Mouse (Mus musculus): Measurements from ENCODE around the gene Pam. TPM values are rescaled to one million over a fixed set of nuclear protein-coding genes. Genes with fewer than 3 reads are reported as not detected.

Pam gene
- polyA plus RNA-seq, 1 experiment from 2014 or later, result 77.3 TPM

GRCm38 (mm10) chr1:98086456-98086855 lies 9.0 kb downstream of the Pam start:
- H3K27ac ChIP-seq (ENCODE audit: low read length), result no peak overlapping the region
- H3K4me1 ChIP-seq (ENCODE audit: control insufficient read depth, insufficient read depth, low read length), result peaks cover 7% of the 10 kb centered on the region; the same call in 1 of the 2 replicates
- no peak for ATAC-seq (ENCODE audit: insufficient number of reproducible peaks, insufficient read depth, low FRiP score, low read depth)
- no peak overlapping the region for H3K9ac ChIP-seq (replicated peaks; ENCODE audit: low read depth, low read length)
- no peak overlapping the region for H3K4me2 ChIP-seq (replicated peaks; ENCODE audit: low read depth, low read length)
- H3K9me3 ChIP-seq (ENCODE audit: control insufficient read depth, low read depth, low read length), result no peaks in the 10 kb centered on the region
- H3K27me3 ChIP-seq (ENCODE audit: control insufficient read depth, insufficient read depth, low read length), result no peaks in the 10 kb centered on the region
- H3K4me3 ChIP-seq (ENCODE audit: low read depth, low read length), result no peak overlapping the region
- H3K36me3 ChIP-seq (ENCODE audit: control insufficient read depth, insufficient read depth, low read length), result no peaks in the 10 kb centered on the region
- 53% methylated on average over 3 of the region's 3 CpGs for WGBS

GRCm38 (mm10) chr1:98084596-98085274 lies 10.7 kb downstream of the Pam start:
- Histone ChIP-seq H3K9ac (replicated peaks; ENCODE audit: low read depth, low read length) (no peak overlapping the region), H3K4me1 (ENCODE audit: control insufficient read depth, insufficient read depth, low read length) (peaks cover 7% of the 10 kb centered on the region; the same call in 1 of the 2 replicates), H3K9me3 (ENCODE audit: control insufficient read depth, low read depth, low read length) (no peaks in the 10 kb centered on the region), H3K27ac (ENCODE audit: low read length) (no peak overlapping the region), H3K36me3 (ENCODE audit: control insufficient read depth, insufficient read depth, low read length) (no peaks in the 10 kb centered on the region), H3K4me3 (ENCODE audit: low read depth, low read length) (no peak overlapping the region), H3K27me3 (ENCODE audit: control insufficient read depth, insufficient read depth, low read length) (no peaks in the 10 kb centered on the region), H3K4me2 (replicated peaks; ENCODE audit: low read depth, low read length) (no peak overlapping the region)
- no peak for ATAC-seq (ENCODE audit: insufficient number of reproducible peaks, insufficient read depth, low FRiP score, low read depth)
- 63% methylated on average over 13 of the region's 13 CpGs for WGBS

GRCm38 (mm10) chr1:98083508-98083907 lies 11.9 kb downstream of the Pam start:
- Histone ChIP-seq H3K36me3 (ENCODE audit: control insufficient read depth, insufficient read depth, low read length) (no peaks in the 10 kb centered on the region), H3K4me1 (ENCODE audit: control insufficient read depth, insufficient read depth, low read length) (peaks cover 7% of the 10 kb centered on the region; the same call in 1 of the 2 replicates), H3K9me3 (ENCODE audit: control insufficient read depth, low read depth, low read length) (no peaks in the 10 kb centered on the region), H3K27me3 (ENCODE audit: control insufficient read depth, insufficient read depth, low read length) (no peaks in the 10 kb centered on the region), H3K4me3 (ENCODE audit: low read depth, low read length) (no peak overlapping the region), H3K27ac (ENCODE audit: low read length) (no peak overlapping the region), H3K4me2 (replicated peaks; ENCODE audit: low read depth, low read length) (no peak overlapping the region), H3K9ac (replicated peaks; ENCODE audit: low read depth, low read length) (no peak overlapping the region)
- ATAC-seq (ENCODE audit: insufficient number of reproducible peaks, insufficient read depth, low FRiP score, low read depth), result no peak
- WGBS, result 67% methylated on average over 3 of the region's 3 CpGs

GRCm38 (mm10) chr1:98082988-98083387 lies 12.5 kb downstream of the Pam start:
- H3K4me1 ChIP-seq (ENCODE audit: control insufficient read depth, insufficient read depth, low read length), result peaks cover 7% of the 10 kb centered on the region; the same call in 1 of the 2 replicates
- H3K36me3 ChIP-seq (ENCODE audit: control insufficient read depth, insufficient read depth, low read length), result no peaks in the 10 kb centered on the region
- ATAC-seq (ENCODE audit: insufficient number of reproducible peaks, insufficient read depth, low FRiP score, low read depth), result no peak
- no peak overlapping the region for H3K9ac ChIP-seq (replicated peaks; ENCODE audit: low read depth, low read length)
- H3K4me3 ChIP-seq (ENCODE audit: low read depth, low read length), result no peak overlapping the region
- no peak overlapping the region for H3K27ac ChIP-seq (ENCODE audit: low read length)
- no peak overlapping the region for H3K4me2 ChIP-seq (replicated peaks; ENCODE audit: low read depth, low read length)
- H3K27me3 ChIP-seq (ENCODE audit: control insufficient read depth, insufficient read depth, low read length), result no peaks in the 10 kb centered on the region
- WGBS, result 83% methylated on average over 6 of the region's 6 CpGs
- no peaks in the 10 kb centered on the region for H3K9me3 ChIP-seq (ENCODE audit: control insufficient read depth, low read depth, low read length)

- WGBS, result 63% methylated on average over 2 of the region's 2 CpGs
Observed at GRCm38 (mm10) chr1:98080431-98080830, 15.0 kb downstream of the Pam start.

GRCm38 (mm10) chr1:98079640-98080039 lies 15.8 kb downstream of the Pam start:
- ATAC-seq (ENCODE audit: insufficient number of reproducible peaks, insufficient read depth, low FRiP score, low read depth), result no peak
- H3K27me3 ChIP-seq (ENCODE audit: control insufficient read depth, insufficient read depth, low read length), result no peaks in the 10 kb centered on the region
- no peak overlapping the region for H3K4me3 ChIP-seq (ENCODE audit: low read depth, low read length)
- H3K9me3 ChIP-seq (ENCODE audit: control insufficient read depth, low read depth, low read length), result no peaks in the 10 kb centered on the region
- peaks cover 7% of the 10 kb centered on the region; the same call in 1 of the 2 replicates for H3K4me1 ChIP-seq (ENCODE audit: control insufficient read depth, insufficient read depth, low read length)
- WGBS, result 57% methylated on average over 7 of the region's 7 CpGs
- H3K4me2 ChIP-seq (replicated peaks; ENCODE audit: low read depth, low read length), result no peak overlapping the region
- no peak overlapping the region for H3K9ac ChIP-seq (replicated peaks; ENCODE audit: low read depth, low read length)
- no peak overlapping the region for H3K27ac ChIP-seq (ENCODE audit: low read length)
- H3K36me3 ChIP-seq (ENCODE audit: control insufficient read depth, insufficient read depth, low read length), result no peaks in the 10 kb centered on the region

More at GRCm38 (mm10) chr1:98080431-98080830, 15.0 kb downstream of the Pam start:
- Histone ChIP-seq H3K4me2 (replicated peaks; ENCODE audit: low read depth, low read length) (no peak overlapping the region), H3K4me1 (ENCODE audit: control insufficient read depth, insufficient read depth, low read length) (peaks cover 7% of the 10 kb centered on the region; the same call in 1 of the 2 replicates), H3K9me3 (ENCODE audit: control insufficient read depth, low read depth, low read length) (no peaks in the 10 kb centered on the region), H3K4me3 (ENCODE audit: low read depth, low read length) (no peak overlapping the region), H3K9ac (replicated peaks; ENCODE audit: low read depth, low read length) (no peak overlapping the region), H3K27ac (ENCODE audit: low read length) (no peak overlapping the region), H3K27me3 (ENCODE audit: control insufficient read depth, insufficient read depth, low read length) (no peaks in the 10 kb centered on the region), H3K36me3 (ENCODE audit: control insufficient read depth, insufficient read depth, low read length) (no peaks in the 10 kb centered on the region)
- no peak for ATAC-seq (ENCODE audit: insufficient number of reproducible peaks, insufficient read depth, low FRiP score, low read depth)

GRCm38 (mm10) chr1:98078735-98079134 lies 16.7 kb downstream of the Pam start:
- H3K9me3 ChIP-seq (ENCODE audit: control insufficient read depth, low read depth, low read length), result no peaks in the 10 kb centered on the region
- H3K4me2 ChIP-seq (replicated peaks; ENCODE audit: low read depth, low read length), result no peak overlapping the region
- WGBS, result 89% methylated on average over 7 of the region's 7 CpGs
- no peaks in the 10 kb centered on the region for H3K27me3 ChIP-seq (ENCODE audit: control insufficient read depth, insufficient read depth, low read length)
- H3K27ac ChIP-seq (ENCODE audit: low read length), result no peak overlapping the region
- H3K4me3 ChIP-seq (ENCODE audit: low read depth, low read length), result no peak overlapping the region
- no peaks in the 10 kb centered on the region for H3K4me1 ChIP-seq (ENCODE audit: control insufficient read depth, insufficient read depth, low read length)
- H3K9ac ChIP-seq (replicated peaks; ENCODE audit: low read depth, low read length), result no peak overlapping the region
- no peak for ATAC-seq (ENCODE audit: insufficient number of reproducible peaks, insufficient read depth, low FRiP score, low read depth)
- no peaks in the 10 kb centered on the region for H3K36me3 ChIP-seq (ENCODE audit: control insufficient read depth, insufficient read depth, low read length)

GRCm38 (mm10) chr1:98073826-98074225 lies 21.6 kb downstream of the Pam start:
- WGBS, result 53% methylated on average over 4 of the region's 4 CpGs
- Histone ChIP-seq H3K27me3 (ENCODE audit: control insufficient read depth, insufficient read depth, low read length) (no peaks in the 10 kb centered on the region), H3K36me3 (ENCODE audit: control insufficient read depth, insufficient read depth, low read length) (no peaks in the 10 kb centered on the region)

GRCm38 (mm10) chr1:98073127-98073526 lies 22.3 kb downstream of the Pam start:
- no peak overlapping the region for H3K4me3 ChIP-seq (ENCODE audit: low read depth, low read length)
- no peaks in the 10 kb centered on the region for H3K9me3 ChIP-seq (ENCODE audit: control insufficient read depth, low read depth, low read length)
- H3K27me3 ChIP-seq (ENCODE audit: control insufficient read depth, insufficient read depth, low read length), result no peaks in the 10 kb centered on the region
- ATAC-seq (ENCODE audit: insufficient number of reproducible peaks, insufficient read depth, low FRiP score, low read depth), result no peak
- no peaks in the 10 kb centered on the region for H3K36me3 ChIP-seq (ENCODE audit: control insufficient read depth, insufficient read depth, low read length)
- 0 out of 2 replicates have a peak, but pooled peaks cover 3% of the 10 kb centered on the region for H3K4me1 ChIP-seq (ENCODE audit: control insufficient read depth, insufficient read depth, low read length)
- H3K27ac ChIP-seq (ENCODE audit: low read length), result no peak overlapping the region
- no peak overlapping the region for H3K4me2 ChIP-seq (replicated peaks; ENCODE audit: low read depth, low read length)
- no peak overlapping the region for H3K9ac ChIP-seq (replicated peaks; ENCODE audit: low read depth, low read length)
- WGBS, result 68% methylated on average over 2 of the region's 2 CpGs

More at GRCm38 (mm10) chr1:98073826-98074225, 21.6 kb downstream of the Pam start:
- ATAC-seq (ENCODE audit: insufficient number of reproducible peaks, insufficient read depth, low FRiP score, low read depth), result no peak
- Histone ChIP-seq H3K9me3 (ENCODE audit: control insufficient read depth, low read depth, low read length) (no peaks in the 10 kb centered on the region), H3K27ac (ENCODE audit: low read length) (no peak overlapping the region), H3K4me3 (ENCODE audit: low read depth, low read length) (no peak overlapping the region), H3K4me1 (ENCODE audit: control insufficient read depth, insufficient read depth, low read length) (0 out of 2 replicates have a peak, but pooled peaks cover 3% of the 10 kb centered on the region), H3K9ac (replicated peaks; ENCODE audit: low read depth, low read length) (no peak overlapping the region), H3K4me2 (replicated peaks; ENCODE audit: low read depth, low read length) (no peak overlapping the region)

All from stomach, embryonic 14.5 days (tissue).